Mouse (Mus musculus) spleen, postnatal 10 days (tissue): Measurements from ENCODE around the gene Gtf2b.

Experiments used
- DNase-seq, 2 experiments: peaks; one replicate each; pipeline ENCODE4 v3.0.0; 2021 to 2022; ENCODE audit warnings: low spot score in 2 of 2

Gene Gtf2b

GRCm38 (mm10) chr3:142817506-142817905, 52.7 kb downstream of the Gtf2b start:
- DNase-seq: no peak

DNA sequence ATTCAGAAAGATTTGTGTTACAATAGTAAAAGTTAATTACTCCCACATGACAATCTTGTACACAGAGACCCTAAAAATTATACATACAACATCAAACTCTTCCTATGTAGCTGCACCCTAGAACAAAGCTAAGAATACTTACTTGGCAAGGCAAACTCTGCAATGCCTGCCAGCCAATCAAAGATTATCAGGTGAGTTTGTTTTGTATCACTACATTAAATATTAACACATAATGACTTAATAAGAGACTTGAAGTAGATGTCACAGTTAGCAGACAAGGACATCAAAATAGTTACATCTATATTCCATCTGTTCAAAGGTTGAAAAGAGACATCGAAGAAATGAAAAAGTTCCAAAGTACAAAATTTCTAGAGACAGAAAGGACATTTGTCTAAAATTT, 58.8 kb downstream of the Gtf2b start:
- no peak for DNase-seq

- DNase-seq: no peak
Observed at GRCm38 (mm10) chr3:142826449-142827146, 61.8 kb downstream of the Gtf2b start.

- no peak for DNase-seq
Observed at GRCm38 (mm10) chr3:142832910-142833309, 68.1 kb downstream of the Gtf2b start.
